Mouse (Mus musculus) adrenal gland, adult (tissue): ENCODE results near the gene Fn1.

Experiments used
- DNase-seq, 2 experiments: peaks; one replicate each; pipeline ENCODE4 v3.0.0; 2022 to 2023; ENCODE audit warnings: low spot score in 1 of 2; ENCODE audit not compliant: inconsistent age in 2 of 2

Fn1 gene

GRCm38 (mm10) chr1:71651315-71651714, 1.7 kb downstream of the Fn1 start:
- no peak for DNase-seq

- no peak for DNase-seq
These were observed 2.3 kb downstream of the Fn1 start for GRCm38 (mm10) chr1:71650741-71651140.

GRCm38 (mm10) chr1:71648166-71648565, 4.8 kb downstream of the Fn1 start:
- DNase-seq: no peak

- DNase-seq: no peak
These were observed 6.2 kb downstream of the Fn1 start for GRCm38 (mm10) chr1:71646774-71647173.

- DNase-seq: no peak
These were observed 7.0 kb downstream of the Fn1 start for GRCm38 (mm10) chr1:71645999-71646398.

GRCm38 (mm10) chr1:71645466-71645865, 7.5 kb downstream of the Fn1 start:
- no peak for DNase-seq

GRCm38 (mm10) chr1:71642794-71643193, 10.2 kb downstream of the Fn1 start:
- DNase-seq: no peak

GRCm38 (mm10) chr1:71641206-71641605, 11.8 kb downstream of the Fn1 start:
- DNase-seq: no peak

GRCm38 (mm10) chr1:71640157-71640556, 12.8 kb downstream of the Fn1 start:
- no peak for DNase-seq

- no peak for DNase-seq
These were observed 16.3 kb downstream of the Fn1 start for GRCm38 (mm10) chr1:71636665-71637064.

- DNase-seq: no peak
These were observed 16.9 kb downstream of the Fn1 start for GRCm38 (mm10) chr1:71636116-71636515.

GRCm38 (mm10) chr1:71635101-71636014, 17.6 kb downstream of the Fn1 start:
- DNase-seq: no peak

- no peak for DNase-seq
These were observed 18.5 kb downstream of the Fn1 start for GRCm38 (mm10) chr1:71634471-71634981.

GRCm38 (mm10) chr1:71632387-71632786, 20.6 kb downstream of the Fn1 start:
- DNase-seq: no peak

- DNase-seq: no peak
These were observed 21.2 kb downstream of the Fn1 start for GRCm38 (mm10) chr1:71631811-71632210.

- DNase-seq: no peak
These were observed 22.8 kb downstream of the Fn1 start for GRCm38 (mm10) chr1:71630243-71630642.

- DNase-seq: no peak
These were observed 29.4 kb downstream of the Fn1 start for GRCm38 (mm10) chr1:71623625-71624024.

- DNase-seq: no peak
These were observed 31.5 kb downstream of the Fn1 start for GRCm38 (mm10) chr1:71621526-71621925.

- DNase-seq: no peak
These were observed 38.3 kb downstream of the Fn1 start for GRCm38 (mm10) chr1:71614545-71615246.

GRCm38 (mm10) chr1:71612256-71612655, 40.7 kb downstream of the Fn1 start:
- no peak for DNase-seq

- DNase-seq: no peak
These were observed 43.1 kb downstream of the Fn1 start for GRCm38 (mm10) chr1:71609916-71610315.
